In genomic region chr1:134803286-134804117, GRCm38 (mm10) we compare ENCODE assay signal across 9 mouse cellular contexts.
DNase-seq lines count a peak whose midpoint lies in the region; ATAC-seq and TF ChIP-seq lines count a peak whose summit lies in the region.
"Had no signal": no experiment of that assay in that cellular context is flagged by ENCODE, and none has a peak within 500 bp of the region (broad histone marks: within the 10 kb centered on the region; RNA-seq: fewer than 3 reads in every experiment).

No protein-coding gene starts in this region.

- no peak overlapping the region for H3K4me3 ChIP-seq in hindbrain, postnatal 0 days (ENCODE audit: low read length)
- no peak overlapping the region for H3K4me3 ChIP-seq in liver, embryonic 13.5 days (replicated peaks)
- peak overlapping the region; percentile 48 for H3K4me3 ChIP-seq in stomach, postnatal 0 days (ENCODE audit: low read depth, low read length)
- H3K4me3 ChIP-seq: midbrain, embryonic 12.5 days had no signal

- peak; percentile 8 for TF ChIP-seq EP300 in stomach, postnatal 0 days (optimal IDR thresholded peaks at IDR 0.05)

- no peaks in the 10 kb centered on the region for H3K36me3 ChIP-seq in hindbrain, postnatal 0 days (ENCODE audit: insufficient read depth, low read length)
- H3K36me3 ChIP-seq in liver, embryonic 13.5 days, result no peaks in the 10 kb centered on the region
- no peaks in the 10 kb centered on the region for H3K36me3 ChIP-seq in stomach, postnatal 0 days (ENCODE audit: control insufficient read depth, insufficient read depth, low read length)

- H3K27me3 ChIP-seq in hindbrain, postnatal 0 days (ENCODE audit: insufficient read depth, low read length), result no peaks in the 10 kb centered on the region
- no peaks in the 10 kb centered on the region for H3K27me3 ChIP-seq in liver, embryonic 13.5 days
- no peaks in the 10 kb centered on the region for H3K27me3 ChIP-seq in stomach, postnatal 0 days (ENCODE audit: control insufficient read depth, insufficient read depth, low read length)
- H3K27me3 ChIP-seq: midbrain, embryonic 12.5 days had no signal

- no peak overlapping the region for H3K4me2 ChIP-seq in hindbrain, postnatal 0 days (ENCODE audit: low read depth, low read length)
- H3K4me2 ChIP-seq in liver, embryonic 13.5 days, result peak overlapping the region; percentile 22; the same call in 1 of the 2 replicates
- H3K4me2 ChIP-seq in stomach, postnatal 0 days (replicated peaks; ENCODE audit: low read depth), result peak overlapping the region; percentile 55
- H3K4me2 ChIP-seq: midbrain, embryonic 12.5 days had no signal

- H3K9me3 ChIP-seq in hindbrain, postnatal 0 days (ENCODE audit: low read length), result no peaks in the 10 kb centered on the region
- H3K9me3 ChIP-seq in liver, embryonic 13.5 days (replicated peaks), result no peaks in the 10 kb centered on the region
- H3K9me3 ChIP-seq in stomach, postnatal 0 days (ENCODE audit: control insufficient read depth, low read length), result no peaks in the 10 kb centered on the region

- WGBS in hindbrain, postnatal 0 days, result 45% methylated on average over 16 of the region's 16 CpGs
- WGBS in liver, embryonic 13.5 days (ENCODE audit: insufficient replicate concordance), result 64% methylated on average over 16 of the region's 16 CpGs
- WGBS in stomach, postnatal 0 days, result 16% methylated on average over 16 of the region's 16 CpGs

- no peak overlapping the region; the same call in 1 of the 2 replicates for H3K27ac ChIP-seq in hindbrain, postnatal 0 days
- no peak overlapping the region for H3K27ac ChIP-seq in liver, embryonic 13.5 days
- H3K27ac ChIP-seq in stomach, postnatal 0 days (replicated peaks), result peak overlapping the region; percentile 97
- H3K27ac ChIP-seq: midbrain, embryonic 12.5 days had no signal

- no peak for TF ChIP-seq CTCF in hindbrain, postnatal 0 days (IDR thresholded peaks at IDR 0.05; ENCODE audit: low read depth)
- no peak for TF ChIP-seq CTCF in stomach, postnatal 0 days (IDR thresholded peaks at IDR 0.05; ENCODE audit: low read depth)

- ATAC-seq in hindbrain, postnatal 0 days, result no peak
- no peak for ATAC-seq in liver, embryonic 13.5 days (ENCODE audit: low read depth)
- peak; percentile 78 for ATAC-seq in stomach, postnatal 0 days (ENCODE audit: low FRiP score, low TSS enrichment)
- ATAC-seq in cerebellum, adult (ENCODE audit: insufficient number of reproducible peaks, low FRiP score, low TSS enrichment), result no peak

- peak; percentile 78 for DNase-seq in ovary, adult 18-20 months (ENCODE audit: low spot score)
- DNase-seq in ovary, postnatal 10 days (ENCODE audit: low spot score), result no peak
- peak; percentile 16 for DNase-seq in forelimb bud, embryonic 11.5 days (ENCODE audit: low read depth, low spot score)
- DNase-seq in hindbrain, postnatal 0 days (ENCODE audit: low spot score), result peak; percentile 41
- no peak for DNase-seq in liver, embryonic 13.5 days
- DNase-seq in stomach, postnatal 0 days (ENCODE audit: low spot score), result peak; percentile 39
- DNase-seq in cerebellum, adult 9-10 months, result no peak

- H3K9ac ChIP-seq in hindbrain, postnatal 0 days (replicated peaks; ENCODE audit: low read length), result no peak overlapping the region
- H3K9ac ChIP-seq in liver, embryonic 13.5 days, result no peak overlapping the region
- H3K9ac ChIP-seq in stomach, postnatal 0 days (ENCODE audit: low read length), result peak overlapping the region; percentile 71
- H3K9ac ChIP-seq: midbrain, embryonic 12.5 days had no signal

- peaks cover 5% of the 10 kb centered on the region; the same call in 1 of the 2 replicates for H3K4me1 ChIP-seq in hindbrain, postnatal 0 days (ENCODE audit: insufficient read depth, low read length)
- H3K4me1 ChIP-seq in liver, embryonic 13.5 days (replicated peaks), result peaks cover 11% of the 10 kb centered on the region
- H3K4me1 ChIP-seq in stomach, postnatal 0 days (replicated peaks; ENCODE audit: control insufficient read depth, insufficient read depth), result peaks cover 6% of the 10 kb centered on the region

Comparison
In these comparisons a context has a peak if more than half of its experiments do, and no peak if none do; other contexts are left out.
1. DNase-seq: peak in ovary, adult 18-20 months (single experiment), forelimb bud, embryonic 11.5 days (single experiment), hindbrain, postnatal 0 days (single experiment) and stomach, postnatal 0 days (single experiment); none in ovary, postnatal 10 days (single experiment), liver, embryonic 13.5 days (single experiment) and cerebellum, adult 9-10 months (single experiment).